Mouse (Mus musculus) kidney, adult 8-10 months (tissue): ENCODE measurements at regions not wholly inside any gene's neighbourhood (a gene's known extent, or its start where the extent isn't known, plus 50 kb on each side); places are given as distances from the start of the nearest gene placed in this dataset.

ENCODE experiments used
- DNase-seq, 2 experiments: peaks; one replicate each; pipeline ENCODE4 v3.0.0; 2022

DNA sequence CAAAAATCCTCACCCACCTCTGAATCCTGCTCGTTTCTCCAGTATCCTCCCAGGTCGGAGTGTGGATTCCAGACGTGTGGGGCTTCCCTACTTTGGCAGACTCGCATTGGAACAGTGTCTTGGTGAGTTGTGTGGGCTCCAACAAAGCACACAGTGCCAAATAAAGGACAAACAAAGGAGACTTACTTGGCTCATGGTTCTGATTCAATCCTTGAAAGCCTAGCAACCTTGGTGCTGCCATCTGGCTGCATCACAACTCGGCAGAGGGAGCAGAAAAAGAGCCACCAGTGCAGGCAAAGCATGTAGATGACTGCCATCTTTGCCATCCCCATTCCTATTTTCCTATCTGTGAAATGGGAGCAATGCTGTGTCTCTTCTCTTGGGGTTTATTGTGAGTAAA, 64.0 kb downstream of the Il9r start:
- DNase-seq, result no peak

DNA sequence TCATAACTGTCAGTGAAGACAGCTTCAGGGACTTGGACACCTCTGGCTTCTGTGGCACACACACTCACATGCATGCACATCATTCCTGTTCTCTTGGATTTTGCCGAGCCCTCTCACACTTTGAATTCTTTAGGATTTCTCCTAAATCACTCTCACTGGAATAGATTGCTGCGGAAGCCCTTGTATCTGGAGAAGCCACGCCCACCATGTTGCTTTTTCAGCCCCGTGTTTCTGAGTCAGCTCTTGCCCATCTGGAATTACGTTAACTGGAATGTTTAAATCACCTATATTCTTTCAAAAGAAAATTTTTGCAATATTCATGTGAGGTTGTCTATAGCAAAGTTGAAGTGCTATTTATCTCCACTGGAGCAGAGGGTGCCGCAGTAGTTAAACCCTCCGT, 66.1 kb downstream of the Il9r start:
- no peak for DNase-seq

DNA sequence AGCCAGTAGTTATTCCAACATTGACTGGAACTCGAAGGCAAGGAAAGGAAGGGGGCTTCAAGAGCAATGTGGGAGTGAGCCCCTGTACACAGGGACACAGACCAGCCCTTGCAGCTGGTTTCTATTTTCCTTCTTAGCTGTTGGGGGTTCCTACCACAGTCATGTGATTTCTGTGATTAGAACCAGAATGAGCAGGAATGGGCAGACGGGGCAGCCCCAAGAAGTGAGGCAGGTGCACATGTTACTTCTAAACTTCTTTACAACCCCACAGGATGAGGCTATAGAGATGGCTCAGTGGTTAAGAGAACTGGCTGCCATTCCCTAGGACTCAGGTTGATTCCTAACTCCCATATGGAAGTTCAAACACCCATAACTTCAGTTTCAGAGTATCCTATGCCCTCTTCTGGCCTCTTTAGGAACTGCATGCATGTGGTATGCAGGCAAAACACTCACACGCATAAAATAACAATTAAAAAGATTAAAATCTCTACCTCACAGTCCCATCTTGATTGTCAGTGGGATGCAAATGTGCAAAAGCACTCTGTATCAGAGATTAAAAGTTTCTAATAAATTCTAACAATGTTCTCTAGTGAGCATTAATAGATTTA, 68.0 kb downstream of the Il9r start:
- peak in 1 of 2 experiments; percentile 26 for DNase-seq

DNA sequence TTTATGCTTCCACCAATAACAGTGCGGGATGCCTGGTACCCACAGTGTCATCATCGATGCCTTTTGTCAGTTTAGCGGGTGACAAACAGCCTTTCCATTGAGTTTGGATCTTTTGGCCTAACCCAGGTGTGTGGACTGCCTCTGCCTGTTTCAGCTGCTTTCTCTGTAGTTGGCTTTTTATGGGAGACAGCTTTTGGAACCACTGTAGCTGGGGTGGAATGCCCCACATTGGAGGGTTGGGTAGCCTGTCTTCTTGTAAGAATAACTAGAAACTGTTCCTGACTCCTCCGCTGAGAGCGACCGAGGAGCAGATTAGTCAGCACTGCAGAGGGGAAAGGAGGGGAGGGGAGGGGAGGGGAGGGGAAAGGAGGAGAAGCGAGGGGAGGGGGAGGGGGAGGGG, 71.5 kb downstream of the Il9r start:
- no peak for DNase-seq

DNA sequence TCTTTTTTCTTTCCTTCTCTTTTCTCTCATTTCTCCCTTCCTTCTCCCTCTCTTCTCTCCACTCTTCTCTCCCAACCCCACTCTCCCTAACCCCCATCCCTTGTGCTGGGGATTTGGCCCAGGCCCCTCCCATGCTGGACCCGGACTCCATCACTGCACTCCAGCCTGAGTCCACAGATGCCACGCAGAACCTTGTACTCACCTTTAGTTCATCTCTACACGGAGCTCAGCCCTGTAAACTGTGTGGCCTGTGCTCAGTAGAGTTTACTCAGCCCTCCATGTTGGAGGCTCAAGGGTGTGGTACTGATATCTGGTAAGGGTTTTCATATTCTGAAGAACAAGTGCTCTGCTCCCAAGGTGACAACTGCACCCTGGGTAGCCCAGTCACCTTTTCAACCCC, 72.1 kb downstream of the Il9r start:
- no peak for DNase-seq

DNA sequence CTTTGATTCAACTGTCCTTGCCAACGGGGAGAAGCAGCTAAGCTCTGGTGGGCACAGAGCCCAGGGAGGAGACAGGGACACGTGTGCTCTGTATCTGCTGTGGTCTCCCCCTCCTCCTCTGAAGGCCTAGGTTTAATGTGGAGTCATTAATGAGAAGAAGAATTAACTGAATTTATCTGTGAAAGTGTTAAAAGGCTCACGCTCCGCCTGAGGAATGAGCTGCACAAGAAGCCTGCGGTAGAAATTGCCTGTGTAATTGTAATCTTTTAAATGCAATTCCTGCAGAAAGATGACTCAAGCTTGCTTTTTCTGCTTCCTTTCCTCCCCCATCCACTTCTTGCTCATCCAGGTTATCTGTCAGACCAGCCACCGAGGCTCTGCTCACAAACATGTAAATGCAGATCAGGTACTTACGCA, 72.7 kb downstream of the Il9r start:
- no peak for DNase-seq

DNA sequence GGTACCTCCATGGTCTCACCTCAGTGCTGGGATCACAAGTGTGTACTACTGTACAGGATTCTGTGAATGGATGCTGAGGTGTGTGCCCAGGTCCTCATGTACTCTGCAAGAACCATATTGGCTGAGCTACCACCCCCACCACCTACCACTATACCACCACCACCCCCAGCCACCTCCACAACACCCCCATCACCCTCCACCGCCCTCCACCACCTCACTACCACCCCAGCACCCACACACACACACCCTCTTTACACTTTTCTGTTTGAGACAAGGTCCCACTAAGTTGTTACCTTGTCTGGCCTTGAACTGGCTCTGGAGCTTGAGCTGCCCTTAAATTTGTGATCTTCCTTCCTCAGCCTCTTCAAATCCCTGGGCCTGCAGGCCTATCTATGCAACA, 73.3 kb downstream of the Il9r start:
- DNase-seq, result no peak

DNA sequence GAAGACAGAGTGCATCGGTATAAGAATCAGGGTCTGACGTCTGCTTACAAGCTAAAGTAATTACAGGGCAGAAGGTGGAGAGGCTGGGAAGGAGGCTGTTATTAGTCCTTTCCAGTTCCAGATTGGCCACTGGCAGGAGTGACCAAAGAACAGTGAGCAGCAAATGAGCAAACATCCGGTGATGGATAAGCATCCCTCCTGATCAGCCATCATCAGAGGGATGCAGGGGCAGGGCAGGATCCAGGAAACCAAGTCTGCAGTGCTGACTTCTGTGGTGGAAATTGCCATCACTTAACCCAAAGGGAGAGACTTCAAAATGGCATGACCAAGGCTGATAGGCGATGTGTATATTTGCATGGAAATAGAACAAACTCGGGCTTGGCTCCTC, 73.8 kb downstream of the Il9r start:
- no peak for DNase-seq

DNA sequence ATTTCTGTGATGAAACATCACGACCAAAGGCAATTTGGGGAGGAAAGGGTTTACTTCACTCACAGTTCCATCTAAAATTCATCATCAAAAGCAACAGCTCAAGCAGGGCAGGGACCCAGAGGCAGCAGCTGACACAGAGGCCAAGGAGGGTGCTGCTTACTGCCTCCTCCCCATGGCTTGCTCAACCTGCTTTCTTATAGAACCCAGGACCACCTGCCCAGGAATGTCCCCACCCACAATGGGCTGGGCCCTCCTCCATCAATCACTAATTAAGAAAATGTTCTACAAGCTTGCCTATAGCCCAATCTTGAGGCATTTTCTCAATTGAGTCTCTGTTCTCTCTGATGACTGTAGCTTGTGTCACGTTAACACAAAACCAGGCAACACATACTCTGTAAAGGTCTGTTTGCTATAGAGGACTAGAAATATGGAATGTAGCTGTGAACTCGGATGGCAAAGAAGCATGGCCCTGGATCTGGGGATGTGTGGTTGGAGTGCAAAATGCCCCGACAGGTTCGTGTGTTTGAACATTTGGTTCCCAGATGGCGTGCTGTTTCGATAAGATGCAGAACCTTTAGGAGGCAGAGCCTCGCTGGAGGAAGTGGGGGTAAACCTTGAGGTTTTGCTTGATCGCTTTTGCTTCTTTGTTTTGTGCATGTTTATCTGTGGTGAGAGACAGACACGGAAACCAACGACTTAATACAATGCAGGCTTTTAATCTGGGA, 74.3 kb downstream of the Il9r start:
- no peak for DNase-seq

DNA sequence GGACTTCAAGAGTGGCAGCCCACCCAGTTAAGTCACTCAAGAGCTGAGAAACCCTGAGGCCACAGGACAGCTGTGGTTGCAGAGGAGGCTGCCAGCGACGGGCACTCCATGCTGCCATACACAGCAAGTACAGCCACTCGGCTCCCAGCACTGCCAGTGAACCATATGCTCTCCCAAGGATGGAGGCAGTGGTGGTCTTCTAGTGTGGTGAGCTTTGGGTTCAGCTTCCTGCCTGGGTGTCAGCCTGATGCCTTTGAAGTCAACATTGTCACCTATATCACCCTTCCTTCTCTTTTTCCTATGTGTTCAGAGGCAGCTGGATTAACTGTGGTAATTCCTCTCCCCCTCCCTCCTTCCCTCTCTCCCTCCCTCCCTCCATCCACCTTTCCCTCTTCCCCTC, 79.5 kb downstream of the Il9r start:
- no peak for DNase-seq

DNA sequence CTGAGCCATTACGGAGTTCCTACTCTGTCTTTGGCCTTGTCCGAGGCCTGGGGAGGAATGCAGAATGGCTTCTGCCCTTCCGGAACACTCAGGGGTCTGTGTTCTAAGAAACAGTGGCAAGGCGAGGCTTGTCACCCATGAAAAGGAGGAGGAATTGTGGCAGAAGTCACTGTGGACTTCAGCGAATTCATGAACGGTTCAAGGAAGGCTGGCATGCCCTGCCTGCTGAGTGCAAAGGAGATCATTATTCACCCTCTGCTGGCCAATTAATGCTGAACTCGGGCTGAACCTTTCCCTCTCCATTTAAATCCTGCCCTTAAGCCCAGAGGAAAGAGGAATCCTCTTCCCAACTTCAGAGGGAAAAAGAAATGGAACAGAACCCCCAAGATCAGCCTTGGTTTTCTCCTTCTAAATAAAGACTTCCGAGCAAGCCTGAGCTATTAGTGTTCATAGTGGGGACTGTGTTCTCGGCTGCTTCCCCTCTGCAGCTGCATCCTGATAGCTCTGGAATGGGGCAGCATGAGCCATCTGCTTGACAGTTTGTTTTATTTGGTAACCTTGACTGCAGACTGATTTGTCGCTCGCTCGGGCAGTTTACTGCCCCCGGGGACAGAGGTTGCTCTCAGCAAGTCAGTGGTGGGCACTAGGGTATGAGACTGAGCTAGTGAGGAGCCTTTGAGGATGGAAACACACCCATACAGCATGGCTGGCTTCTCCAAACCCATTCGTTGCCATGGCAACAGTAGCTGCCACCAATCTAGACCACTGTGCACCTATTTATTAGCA, 81.0 kb downstream of the Il9r start:
- DNase-seq, result peak in 1 of 2 experiments; percentile 25

DNA sequence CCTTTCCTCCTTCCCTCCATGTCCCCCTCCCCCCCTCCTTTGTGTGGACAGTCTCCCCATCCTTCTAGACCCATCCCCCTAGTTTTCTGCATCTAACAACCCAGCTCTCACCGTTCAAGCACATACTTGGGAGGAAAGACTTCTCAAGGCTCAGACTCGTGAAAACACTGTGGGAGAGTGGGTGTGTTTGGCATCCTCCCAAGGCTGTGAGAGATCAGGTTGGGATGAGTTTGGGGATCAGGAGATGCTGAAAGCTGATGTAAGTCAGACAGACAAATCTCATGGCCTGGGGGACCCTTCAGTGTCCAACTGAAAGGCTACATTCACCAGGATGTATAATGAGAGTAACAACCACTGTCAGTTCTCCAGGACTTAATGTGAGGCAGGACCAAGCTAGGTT, 82.1 kb downstream of the Il9r start:
- no peak for DNase-seq

DNA sequence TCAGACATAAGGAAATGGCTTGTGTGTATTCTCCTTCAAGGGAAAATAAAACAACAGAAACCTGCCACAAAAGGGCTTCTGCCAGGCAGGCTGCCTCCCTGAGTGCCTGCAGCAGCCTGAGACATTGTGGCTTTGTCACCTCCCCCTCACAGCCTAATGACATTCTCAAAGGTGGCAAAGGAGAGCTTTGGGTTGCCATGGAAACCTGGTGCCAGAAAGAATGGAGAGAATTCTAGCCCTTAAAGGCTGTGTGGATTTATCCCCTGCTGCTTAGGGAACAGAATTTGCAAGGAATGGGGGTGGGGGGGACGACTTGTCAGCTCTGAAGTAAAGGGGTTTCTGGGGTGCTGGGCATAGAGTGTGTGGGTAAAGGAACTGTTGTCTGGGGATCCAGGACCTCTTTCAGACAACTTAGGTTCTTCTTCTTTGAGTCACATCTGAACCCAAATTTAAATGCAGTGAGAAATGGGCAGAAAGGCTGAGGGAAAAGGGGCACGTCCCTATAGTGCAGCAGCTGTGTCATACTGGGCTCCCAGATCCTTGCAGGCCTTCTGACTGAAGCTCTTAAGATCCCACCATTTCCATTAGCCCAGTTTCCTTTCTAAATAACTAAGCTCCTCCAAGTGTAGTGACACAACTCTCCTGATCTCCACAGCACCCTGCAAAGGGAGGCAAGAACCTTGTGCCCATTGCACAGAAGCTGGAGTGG, 86.8 kb downstream of the Il9r start:
- no peak for DNase-seq

DNA sequence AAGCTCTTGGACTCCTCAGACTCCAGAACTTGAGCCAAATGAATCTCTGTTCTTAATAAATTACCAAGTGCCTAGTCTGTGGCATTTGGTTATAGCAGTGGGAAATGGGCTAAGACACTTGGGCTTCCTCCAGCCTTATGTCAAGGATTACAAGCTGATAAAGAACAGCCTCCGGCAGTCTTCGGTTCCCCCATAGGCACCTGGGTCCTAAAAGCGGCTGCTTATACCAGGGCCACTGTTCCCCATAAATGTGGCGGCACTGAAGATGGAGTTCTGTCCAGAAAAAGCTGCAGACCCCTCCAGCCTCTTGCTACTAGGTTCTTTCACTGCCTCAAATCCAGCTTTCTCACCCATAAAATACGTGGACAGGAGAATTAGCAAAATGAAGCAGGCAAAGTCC, 87.6 kb downstream of the Il9r start:
- DNase-seq, result no peak

DNA sequence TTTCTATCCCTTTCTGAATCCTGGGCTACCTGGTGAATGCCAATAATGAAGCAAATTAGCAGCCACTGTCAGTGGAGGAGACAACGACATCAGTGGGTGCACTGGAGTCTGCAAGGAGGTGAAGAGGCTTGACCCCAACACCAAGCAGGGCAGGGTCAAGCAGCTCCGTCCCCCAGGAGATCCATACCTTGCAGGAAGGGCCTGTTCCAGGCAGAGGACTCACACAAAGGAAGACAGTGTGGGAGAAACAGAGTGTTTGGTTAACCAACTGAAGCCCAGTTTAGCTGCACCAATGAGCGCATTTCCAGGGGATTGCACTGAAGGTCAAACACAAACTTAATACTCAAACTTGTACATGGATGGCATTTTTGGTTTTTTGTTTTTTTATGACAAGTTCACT, 88.2 kb downstream of the Il9r start:
- no peak for DNase-seq

DNA sequence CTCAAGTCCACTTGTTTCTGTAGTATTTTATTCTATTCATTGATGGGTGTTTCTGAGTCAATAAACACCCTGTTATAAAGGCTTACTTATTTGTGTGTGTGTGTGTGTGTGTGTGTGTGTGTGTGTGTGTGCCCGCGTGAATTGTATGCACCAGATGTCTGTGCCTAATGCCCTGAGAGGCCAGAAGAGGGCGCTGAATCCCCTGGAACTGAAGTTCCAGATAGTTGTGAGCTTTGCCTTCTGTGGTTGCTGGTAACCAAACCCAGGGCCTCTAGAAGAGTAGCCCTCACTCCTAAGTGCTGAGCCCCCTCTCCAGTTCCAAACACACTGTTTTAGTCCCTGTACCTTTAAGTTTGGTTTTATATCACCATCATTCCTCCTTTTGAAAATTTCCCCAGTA, 90.2 kb downstream of the Il9r start:
- no peak for DNase-seq
